Mouse (Mus musculus) frontal cortex, adult 2 months (tissue): ENCODE data around the gene Unc13d. TPM values are rescaled to one million over a fixed set of nuclear protein-coding genes. Genes with fewer than 3 reads are reported as not detected.
"Not testable (repeated sequence)": the region's sequence is repeated elsewhere in the genome, so short reads cannot be mapped to it uniquely, and the experiment has no call there.

Experiments
- DNase-seq, 2 experiments: peaks; one replicate each; pipeline ENCODE4 v3.0.0; 2022; ENCODE audit warnings: low spot score in 1 of 2; ENCODE audit errors: extremely low spot score in 1 of 2
- polyA plus RNA-seq: library from polyadenylated mRNA; depleted of rRNA; stranded (reverse); fragments of >200 nt; gene quantifications from 2 replicates; pipeline ENCODE4 v1.2.3, GENCODE M21; 2012; rRNA removed

Gene Unc13d
- polyA plus RNA-seq, 1 experiment: 0.84 TPM

GRCm38 (mm10) chr11:116025056-116025845 lies 52.5 kb downstream of the Unc13d start:
- no peak for DNase-seq

GRCm38 (mm10) chr11:116024356-116024808 lies 53.4 kb downstream of the Unc13d start:
- DNase-seq: peak; percentile 97 to 98

- DNase-seq: peak; percentile 68 to 83
Observed at GRCm38 (mm10) chr11:116023771-116024355, 53.9 kb downstream of the Unc13d start.

- not testable (repeated sequence) for DNase-seq
Observed at GRCm38 (mm10) chr11:116023074-116023770, 54.5 kb downstream of the Unc13d start.

- DNase-seq: no peak
Observed at GRCm38 (mm10) chr11:116022256-116022780, 55.4 kb downstream of the Unc13d start.

- DNase-seq: no peak
Observed at GRCm38 (mm10) chr11:116021328-116022220, 56.2 kb downstream of the Unc13d start.

- DNase-seq: no peak
Observed at GRCm38 (mm10) chr11:116020519-116020922, 57.2 kb downstream of the Unc13d start.

- DNase-seq: no peak
Observed at GRCm38 (mm10) chr11:116019976-116020411, 57.8 kb downstream of the Unc13d start.

- no peak for DNase-seq
Observed at GRCm38 (mm10) chr11:116019360-116019791, 58.4 kb downstream of the Unc13d start.

- DNase-seq: not testable (repeated sequence)
Observed at GRCm38 (mm10) chr11:116018867-116019266, 58.9 kb downstream of the Unc13d start.

GRCm38 (mm10) chr11:116018106-116018505 lies 59.7 kb downstream of the Unc13d start:
- no peak for DNase-seq

GRCm38 (mm10) chr11:116014821-116015220 lies 62.9 kb downstream of the Unc13d start:
- DNase-seq: no peak

GRCm38 (mm10) chr11:116012262-116012947 lies 65.4 kb downstream of the Unc13d start, which contains the start of gene Galk1:
Gene Galk1, minus strand, starts transcription at chr11:116012719.
- peak; percentile 70 to 83 for DNase-seq

Other genes with a start within 250 kb of the Unc13d start
- 0.55 and 1.1 TPM in 2 replicates for gene Myo15b, start 219.6 kb downstream of the Unc13d start, polyA plus RNA-seq
- gene Smim5, start 178.0 kb downstream of the Unc13d start, polyA plus RNA-seq: 0.64 TPM in 1 of 2 replicates, not detected in the other
- not detected in 2 replicates for gene Smim6, start 165.9 kb downstream of the Unc13d start, polyA plus RNA-seq
- gene Sap30bp, start 144.7 kb downstream of the Unc13d start, polyA plus RNA-seq: 71.9 and 89.0 TPM in 2 replicates
- gene Recql5, start 144.5 kb downstream of the Unc13d start, polyA plus RNA-seq: 28.4 and 31.7 TPM in 2 replicates
- gene Itgb4, start 103.3 kb downstream of the Unc13d start, polyA plus RNA-seq: 5.7 and 7.2 TPM in 2 replicates
- 17.6 and 19.3 TPM in 2 replicates for gene Galk1, start 65.2 kb downstream of the Unc13d start, polyA plus RNA-seq
- gene H3f3b, start 50.0 kb downstream of the Unc13d start, polyA plus RNA-seq: 347 and 369 TPM in 2 replicates
- gene Unk, start 47.6 kb downstream of the Unc13d start, polyA plus RNA-seq: 35.4 and 38.1 TPM in 2 replicates
- 391 and 407 TPM in 2 replicates for gene Wbp2, start 9.0 kb upstream of the Unc13d start, polyA plus RNA-seq
- 6.2 and 7.4 TPM in 2 replicates for gene Trim47, start 49.2 kb upstream of the Unc13d start, polyA plus RNA-seq
- gene Trim65, start 53.2 kb upstream of the Unc13d start, polyA plus RNA-seq: 6.2 and 6.3 TPM in 2 replicates
- 36.1 and 44.3 TPM in 2 replicates for gene Mrpl38, start 60.9 kb upstream of the Unc13d start, polyA plus RNA-seq
- gene Fbf1, start 90.2 kb upstream of the Unc13d start, polyA plus RNA-seq: 105 and 124 TPM in 2 replicates
- gene Ten1, start 120.9 kb upstream of the Unc13d start, polyA plus RNA-seq: 50.9 and 51.0 TPM in 2 replicates
- 119 and 129 TPM in 2 replicates for gene Acox1, start 121.1 kb upstream of the Unc13d start, polyA plus RNA-seq
- gene Evpl, start 160.1 kb upstream of the Unc13d start, polyA plus RNA-seq: 1.0 and 1.1 TPM in 2 replicates
- gene Srp68, start 196.3 kb upstream of the Unc13d start, polyA plus RNA-seq: 63.4 and 63.9 TPM in 2 replicates
- not detected in 2 replicates for gene Galr2, start 203.0 kb upstream of the Unc13d start, polyA plus RNA-seq
- gene Exoc7, start 229.3 kb upstream of the Unc13d start, polyA plus RNA-seq: 89.7 and 97.5 TPM in 2 replicates